Mouse (Mus musculus) mesoderm, embryonic 11.5 days (tissue): ENCODE measurements around the gene Crybg1.
"Not testable (repeated sequence)": the region's sequence is repeated elsewhere in the genome, so short reads cannot be mapped to it uniquely, and the experiment has no call there.

Experiments used
- DNase-seq: peaks from one replicate; pipeline ENCODE4 v3.0.0-alpha.2; 2012; ENCODE audit warnings: low read depth, low spot score

Gene Crybg1

GRCm38 (mm10) chr10:44005677-44006641 lies 142.7 kb downstream of the Crybg1 start:
- peak; percentile 37 for DNase-seq

DNA sequence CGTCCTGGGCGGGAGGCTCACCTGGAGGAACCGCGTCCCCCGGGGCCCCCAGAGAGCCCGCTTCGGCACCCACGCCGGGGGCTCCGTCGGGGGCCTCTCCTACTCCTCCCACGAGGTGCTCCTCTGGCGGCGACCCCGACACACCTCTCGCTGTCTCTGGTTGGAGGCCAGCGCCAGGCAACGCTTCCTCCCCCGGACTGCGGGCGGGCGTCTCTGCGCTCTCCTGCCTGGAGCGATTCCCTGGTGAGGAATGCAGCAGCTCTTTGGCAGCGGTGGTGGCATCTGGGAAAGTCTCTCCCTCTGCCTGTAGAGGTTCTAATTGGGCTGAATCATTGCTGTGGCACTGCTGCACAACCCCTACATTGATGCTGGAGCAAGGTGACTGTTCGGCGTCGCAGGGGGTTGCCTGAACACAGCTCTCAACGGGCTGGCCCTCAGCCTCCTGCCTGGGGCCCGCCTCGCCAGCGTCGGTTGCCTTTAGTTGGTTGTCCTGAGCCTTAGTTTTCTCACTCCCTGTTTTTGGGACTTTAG lies 144.4 kb downstream of the Crybg1 start:
- peak; percentile 39 for DNase-seq

- DNase-seq, result peak; percentile 26
Observed at GRCm38 (mm10) chr10:44003551-44004151, 145.0 kb downstream of the Crybg1 start.

DNA sequence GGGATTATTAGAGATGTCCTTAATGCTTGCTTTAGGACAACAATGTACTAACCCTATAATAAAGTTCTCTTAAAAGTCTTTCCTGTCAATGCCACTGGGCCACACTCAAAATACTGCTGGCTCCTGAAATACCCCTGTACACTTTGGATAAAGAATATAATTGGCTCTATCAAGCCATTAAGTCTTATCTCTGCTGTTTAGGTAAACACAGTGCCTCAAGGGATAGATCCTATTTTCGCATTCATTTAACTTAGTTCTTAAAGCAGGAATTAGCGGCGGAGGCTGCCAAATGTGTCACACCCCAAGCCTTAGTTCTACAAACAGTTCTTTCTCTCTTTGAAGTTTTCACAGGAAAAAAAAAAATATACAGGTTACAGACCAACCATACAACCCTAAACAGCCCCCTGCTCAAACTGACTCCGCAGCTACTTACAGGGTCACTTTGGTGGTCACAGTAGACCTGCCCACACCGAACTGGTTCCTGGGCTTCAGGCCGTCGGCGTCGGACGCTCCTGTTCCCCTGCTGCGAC lies 145.6 kb downstream of the Crybg1 start:
- peak; percentile 12 for DNase-seq

DNA sequence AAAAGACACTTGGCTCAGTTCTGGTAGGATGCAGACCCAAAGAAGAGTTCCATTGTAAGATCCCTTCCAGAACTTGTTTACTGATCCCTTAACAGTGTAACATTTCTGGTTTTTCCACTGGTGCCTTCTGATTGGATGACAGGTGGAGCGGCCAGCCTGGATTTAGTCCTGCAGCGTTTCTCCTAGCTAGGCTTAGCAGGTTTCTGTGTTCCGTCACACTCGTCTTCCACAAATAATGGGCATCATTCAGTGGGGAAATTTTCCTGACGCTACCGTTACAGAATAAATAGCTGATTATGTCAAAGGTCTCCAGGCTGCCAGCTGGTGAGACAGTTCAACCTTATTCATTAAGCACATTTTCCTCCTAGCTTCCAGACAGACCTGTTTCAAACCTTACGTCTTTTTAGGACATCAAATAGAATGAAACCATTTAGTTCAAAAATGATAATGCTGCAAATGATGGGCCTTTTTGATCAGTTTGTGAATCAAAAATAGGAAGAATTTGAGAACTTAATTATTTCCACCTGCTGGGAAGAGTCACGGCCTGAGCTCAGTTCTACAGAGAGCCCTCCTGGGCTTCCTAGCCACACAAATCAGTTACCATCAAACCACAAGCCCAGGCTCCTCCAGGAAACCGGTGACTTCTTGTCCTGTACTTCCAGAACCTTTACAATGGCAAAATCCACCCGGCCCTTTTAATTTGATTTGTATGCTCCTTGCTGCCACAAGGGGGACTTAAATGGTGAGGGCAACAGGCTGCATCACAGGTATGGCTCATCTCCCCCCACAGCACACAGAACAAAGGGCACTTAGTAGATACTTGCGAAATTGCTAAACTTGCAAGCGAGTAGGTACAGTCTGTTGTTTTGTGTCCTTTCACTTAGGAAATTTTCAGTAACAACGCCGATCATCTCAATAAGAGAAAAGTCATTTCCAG lies 146.4 kb downstream of the Crybg1 start:
- DNase-seq, result peak; percentile 53

DNA sequence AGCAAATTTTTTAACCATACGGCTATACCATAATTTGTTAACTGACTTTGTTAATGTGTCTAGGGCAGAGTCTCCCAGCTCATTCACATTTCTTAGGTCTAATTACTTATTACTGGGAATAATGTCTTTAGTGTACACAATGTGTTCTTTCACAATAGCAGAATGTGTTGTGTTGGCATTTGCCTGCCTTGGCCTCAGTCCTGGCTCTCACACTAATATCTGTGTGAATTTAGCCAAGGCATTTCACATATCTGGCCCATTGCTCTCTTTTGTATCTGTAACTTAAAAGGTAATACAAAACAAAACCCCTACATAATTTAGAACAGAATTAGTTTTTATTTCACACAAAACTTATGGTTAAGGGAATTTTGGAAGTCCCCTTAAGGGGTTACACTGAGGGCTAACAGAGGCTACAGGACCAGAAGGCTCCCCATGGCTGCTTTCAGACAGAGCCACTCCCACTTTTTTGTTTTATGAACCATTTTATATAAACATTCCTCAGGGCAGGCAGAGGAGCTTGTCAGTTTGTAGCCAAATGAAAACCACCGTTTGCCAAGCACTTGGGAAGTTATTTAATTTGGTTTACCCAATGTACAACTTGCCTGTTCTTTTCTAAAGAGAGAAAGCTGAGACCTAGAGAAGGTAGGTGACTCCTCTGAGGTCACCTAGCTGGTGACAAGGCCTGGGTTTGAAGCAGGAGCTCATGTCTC lies 148.3 kb downstream of the Crybg1 start:
- DNase-seq, result no peak

- no peak for DNase-seq
Observed at GRCm38 (mm10) chr10:43998503-43999082, 150.1 kb downstream of the Crybg1 start.

DNA sequence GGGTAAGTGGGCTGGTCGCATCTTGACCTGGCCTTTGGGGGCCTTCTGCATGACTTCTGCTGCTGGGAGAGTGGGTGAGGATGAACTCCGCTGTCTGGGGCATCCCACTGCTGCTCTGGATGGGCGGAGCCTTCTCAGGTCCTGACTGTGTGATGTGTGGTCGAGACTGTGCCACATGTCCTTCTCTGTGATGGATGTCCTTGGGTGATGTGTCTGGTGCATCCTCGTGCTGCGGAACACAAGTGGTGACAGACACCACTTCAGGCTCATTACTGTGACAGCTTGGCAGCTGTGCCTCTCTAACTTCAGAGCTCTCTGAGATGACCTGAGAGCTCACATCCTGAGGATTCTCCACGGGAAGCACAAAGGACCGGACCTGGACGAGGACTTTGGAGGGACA lies 150.6 kb downstream of the Crybg1 start:
- no peak for DNase-seq

- no peak for DNase-seq
Observed at GRCm38 (mm10) chr10:43997276-43997675, 151.4 kb downstream of the Crybg1 start.

DNA sequence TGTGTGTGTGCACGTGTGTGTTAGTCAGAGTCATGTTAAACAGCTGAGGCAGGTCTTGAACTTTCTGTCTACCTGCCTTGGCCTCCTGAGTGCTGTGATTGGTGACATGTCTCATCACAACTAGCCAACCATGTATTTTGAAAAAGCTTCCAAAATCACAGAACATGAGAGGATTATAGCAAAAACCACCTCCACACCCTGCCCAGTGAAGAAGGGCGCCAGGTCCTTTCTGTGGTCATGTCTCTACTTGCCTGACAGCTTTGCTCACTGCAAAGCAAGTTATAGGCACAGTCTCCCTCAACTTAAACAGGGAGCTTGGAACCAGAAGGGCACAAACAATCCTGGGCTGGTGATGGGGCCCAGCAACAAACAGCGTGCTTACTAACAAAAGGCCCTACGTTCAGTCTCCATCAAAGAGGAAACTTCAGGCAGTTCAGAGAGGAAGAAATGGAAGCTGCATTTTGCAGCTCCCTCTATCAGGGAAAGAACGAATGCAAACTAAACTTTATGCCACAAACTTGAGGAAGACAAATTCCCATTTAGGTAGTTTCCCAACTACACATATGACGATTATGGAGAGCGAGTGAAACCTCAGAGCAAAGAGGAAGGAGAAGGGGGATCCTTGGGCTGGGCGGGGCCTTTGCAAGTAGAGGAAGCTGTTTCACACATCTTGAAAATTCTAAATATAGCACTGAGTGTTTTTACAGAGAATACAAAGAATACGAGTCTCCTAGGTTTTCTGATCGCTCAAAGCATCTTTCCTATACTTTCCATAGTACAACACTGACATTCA lies 152.6 kb downstream of the Crybg1 start:
- DNase-seq, result no peak

DNA sequence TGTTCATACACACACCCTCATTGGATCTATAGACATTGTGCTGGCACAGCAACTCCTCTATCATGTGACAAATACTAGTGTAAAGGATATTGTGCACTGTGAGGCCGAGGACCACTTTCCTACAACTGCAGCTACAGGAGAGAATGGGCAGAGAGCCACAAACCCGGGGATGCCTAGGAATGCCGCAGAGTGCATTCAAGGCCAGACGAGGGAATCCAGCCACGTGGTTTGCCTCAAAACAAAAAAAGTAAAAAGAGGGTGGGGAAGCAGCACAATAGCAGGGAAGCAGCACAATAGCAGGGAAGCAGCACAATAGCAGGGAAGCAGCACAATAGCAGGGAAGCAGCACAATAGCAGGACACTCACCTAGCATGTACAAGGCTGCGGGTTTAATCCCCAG lies 155.5 kb downstream of the Crybg1 start:
- no peak for DNase-seq

DNA sequence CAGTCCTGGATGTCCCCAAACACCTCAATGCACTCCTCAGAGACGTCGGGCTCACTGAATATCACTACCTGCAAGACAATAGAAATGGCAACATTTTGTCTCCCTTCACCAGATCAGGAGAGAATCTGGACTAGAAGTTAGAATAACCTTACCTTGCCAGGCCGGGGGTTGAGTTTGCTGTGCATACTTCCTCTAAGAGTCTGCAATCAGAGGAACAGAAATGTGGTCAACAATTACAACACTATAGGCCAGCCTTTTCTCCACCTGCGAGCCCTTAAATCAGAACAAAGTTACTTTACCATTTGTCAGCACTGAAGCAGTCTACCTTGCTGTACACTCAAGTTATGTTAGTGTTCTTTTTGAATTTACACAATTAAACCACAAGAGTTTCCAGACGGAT lies 156.1 kb downstream of the Crybg1 start:
- DNase-seq, result no peak

- DNase-seq, result no peak
Observed at GRCm38 (mm10) chr10:43991268-43991667, 157.4 kb downstream of the Crybg1 start.

GRCm38 (mm10) chr10:43983866-43984265 lies 164.8 kb downstream of the Crybg1 start:
- no peak for DNase-seq

DNA sequence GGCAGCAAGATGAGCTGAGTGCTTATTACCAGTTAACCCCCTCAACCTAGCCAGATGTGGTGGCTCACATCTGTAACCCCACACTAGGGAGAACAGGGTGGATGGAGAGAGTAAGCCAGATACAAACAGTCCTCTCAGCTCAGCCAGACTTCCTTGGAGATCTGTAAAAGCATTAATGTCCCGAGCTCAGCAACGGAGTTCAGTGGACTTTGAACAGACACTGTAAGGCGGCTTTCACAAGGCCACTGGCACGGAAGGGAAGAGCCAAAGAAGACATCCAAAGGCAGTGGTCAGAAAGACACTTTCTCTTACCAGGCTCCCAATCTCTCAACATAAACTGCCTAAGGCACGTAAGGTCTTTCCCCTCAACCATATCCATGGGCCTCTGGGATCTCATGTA lies 165.4 kb downstream of the Crybg1 start:
- DNase-seq, result no peak

DNA sequence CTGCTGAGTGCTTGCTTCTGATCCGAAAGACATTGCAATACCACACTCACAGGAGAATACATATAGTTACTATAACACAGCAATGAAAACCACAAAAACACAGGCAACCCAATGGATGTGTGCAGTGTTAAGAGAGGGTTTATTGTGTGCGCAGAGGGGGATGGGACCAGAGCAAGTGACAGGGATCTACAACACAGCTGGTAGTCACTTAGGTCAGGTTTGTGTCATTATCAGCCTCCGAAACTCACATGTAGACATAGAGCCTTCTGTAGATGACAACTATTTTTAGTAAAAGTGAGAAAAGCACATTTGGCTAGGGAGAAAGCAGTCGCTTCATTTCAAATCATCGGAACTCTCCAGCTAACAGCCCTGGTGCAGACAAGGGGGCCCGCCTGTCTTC lies 166.2 kb downstream of the Crybg1 start:
- no peak for DNase-seq

GRCm38 (mm10) chr10:43980742-43981141 lies 167.9 kb downstream of the Crybg1 start:
- DNase-seq, result not testable (repeated sequence)

DNA sequence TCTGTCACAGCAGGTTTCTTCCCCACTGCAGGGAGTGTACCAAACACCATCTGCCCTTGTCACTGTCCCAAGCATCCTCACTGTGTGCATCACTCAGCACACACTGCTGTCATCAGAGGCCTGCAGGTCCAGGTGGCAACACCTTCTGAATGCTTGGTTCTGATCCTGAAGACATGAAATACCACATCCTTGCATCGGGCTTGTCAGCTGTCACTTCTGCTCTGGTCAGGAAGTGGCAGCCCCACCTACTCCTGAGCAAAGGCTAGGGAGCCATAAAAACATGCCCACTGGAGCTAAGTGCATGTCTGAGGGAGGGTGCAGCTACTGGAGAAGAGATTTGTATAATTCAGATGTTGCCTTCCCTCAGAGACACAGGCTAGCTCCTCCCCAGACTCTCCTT lies 168.6 kb downstream of the Crybg1 start:
- DNase-seq, result no peak

DNA sequence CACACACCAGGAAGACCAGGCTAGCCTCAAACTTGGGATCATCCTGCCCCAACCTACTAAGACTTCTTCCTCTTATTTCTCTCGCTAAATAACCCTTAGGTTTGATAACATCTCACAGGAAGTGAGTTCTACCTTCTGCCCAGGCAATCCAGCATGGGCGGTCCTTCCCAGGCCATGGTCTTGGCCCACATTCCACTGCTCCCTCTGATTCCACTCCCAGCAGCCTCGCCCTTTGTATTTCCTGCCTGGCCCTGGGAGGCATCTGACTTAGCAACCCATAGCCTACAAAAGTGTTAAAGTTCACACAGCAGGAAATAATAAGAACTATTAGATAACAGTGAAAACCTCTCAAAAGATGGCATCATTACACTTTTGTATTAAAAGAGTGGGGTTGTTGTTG lies 171.3 kb downstream of the Crybg1 start:
- no peak for DNase-seq

DNA sequence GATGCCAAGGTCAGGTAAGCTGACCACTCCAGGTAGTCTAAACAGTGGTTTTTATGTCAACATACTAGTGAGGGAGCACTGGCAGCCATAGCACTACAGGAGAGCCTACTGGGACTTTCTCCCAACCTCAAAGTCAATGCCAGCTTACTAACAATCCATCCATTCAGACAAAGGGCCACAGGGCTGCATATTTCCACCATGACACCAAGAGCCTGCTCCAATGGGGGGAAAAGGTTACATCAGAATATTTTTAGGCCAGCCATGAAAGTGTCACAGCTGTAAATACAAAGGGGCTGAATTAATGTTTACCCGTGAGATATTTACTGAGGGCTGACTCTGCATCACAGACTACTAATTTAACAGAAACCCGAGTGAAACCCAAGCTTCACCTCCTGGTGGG lies 175.4 kb downstream of the Crybg1 start:
- no peak for DNase-seq
